Mouse (Mus musculus) telencephalon, adult 2 months (tissue): ENCODE measurements at regions not wholly inside any gene's neighbourhood (a gene's known extent, or its start where the extent isn't known, plus 50 kb on each side); places are given as distances from the start of the nearest gene placed in this dataset.

ENCODE experiments used
- DNase-seq: peaks from one replicate; pipeline ENCODE4 v3.0.0-alpha.2; 2011; ENCODE audit warnings: low read depth, low spot score

GRCm38 (mm10) chr13:31240546-31240945, 266.5 kb downstream of the Gm5447 start:
- DNase-seq: no peak

GRCm38 (mm10) chr13:31248996-31249395, 275.0 kb downstream of the Gm5447 start:
- no peak for DNase-seq

GRCm38 (mm10) chr13:31249525-31249924, 275.5 kb downstream of the Gm5447 start:
- peak; percentile 85 for DNase-seq

GRCm38 (mm10) chr13:31254016-31254415, 280.0 kb downstream of the Gm5447 start:
- no peak for DNase-seq

GRCm38 (mm10) chr13:31254744-31255143, 280.7 kb downstream of the Gm5447 start:
- no peak for DNase-seq

- no peak for DNase-seq
Measured at GRCm38 (mm10) chr13:31255506-31255905, 281.5 kb downstream of the Gm5447 start.

- no peak for DNase-seq
Measured at GRCm38 (mm10) chr13:31267865-31268264, 288.1 kb upstream of the Foxq1 start.

- DNase-seq: no peak
Measured at GRCm38 (mm10) chr13:31276005-31276644, 279.8 kb upstream of the Foxq1 start.

GRCm38 (mm10) chr13:31290630-31291029, 265.3 kb upstream of the Foxq1 start:
- no peak for DNase-seq

- DNase-seq: no peak
Measured at GRCm38 (mm10) chr13:31292584-31293387, 263.1 kb upstream of the Foxq1 start.

- no peak for DNase-seq
Measured at GRCm38 (mm10) chr13:31294011-31294410, 261.9 kb upstream of the Foxq1 start.

GRCm38 (mm10) chr13:31303194-31303593, 252.7 kb upstream of the Foxq1 start:
- DNase-seq: no peak

GRCm38 (mm10) chr13:31304286-31304865, 251.6 kb upstream of the Foxq1 start:
- no peak for DNase-seq

GRCm38 (mm10) chr13:31309083-31309621, 246.8 kb upstream of the Foxq1 start:
- no peak for DNase-seq

- no peak for DNase-seq
Measured at GRCm38 (mm10) chr13:31312772-31313171, 243.2 kb upstream of the Foxq1 start.

GRCm38 (mm10) chr13:31313821-31314220, 242.1 kb upstream of the Foxq1 start:
- DNase-seq: no peak

GRCm38 (mm10) chr13:31317066-31317465, 238.9 kb upstream of the Foxq1 start:
- no peak for DNase-seq

- no peak for DNase-seq
Measured at GRCm38 (mm10) chr13:31318008-31318407, 237.9 kb upstream of the Foxq1 start.

GRCm38 (mm10) chr13:31321411-31321810, 234.5 kb upstream of the Foxq1 start:
- no peak for DNase-seq

GRCm38 (mm10) chr13:31326269-31326851, 229.6 kb upstream of the Foxq1 start:
- DNase-seq: no peak

GRCm38 (mm10) chr13:31327511-31327951, 228.4 kb upstream of the Foxq1 start:
- DNase-seq: no peak

GRCm38 (mm10) chr13:31328756-31329155, 227.2 kb upstream of the Foxq1 start:
- no peak for DNase-seq
